Mouse (Mus musculus) urinary bladder, postnatal 4 days (tissue): ENCODE data around the gene Ptprd.
A peak's percentile ranks its signal among the peaks of the same experiment; 100 is the strongest.

ENCODE experiments used
- DNase-seq, 2 experiments: peaks; one replicate each; pipeline ENCODE4 v3.0.0; 2021 to 2022; ENCODE audit warnings: low spot score in 2 of 2

Ptprd gene

DNA sequence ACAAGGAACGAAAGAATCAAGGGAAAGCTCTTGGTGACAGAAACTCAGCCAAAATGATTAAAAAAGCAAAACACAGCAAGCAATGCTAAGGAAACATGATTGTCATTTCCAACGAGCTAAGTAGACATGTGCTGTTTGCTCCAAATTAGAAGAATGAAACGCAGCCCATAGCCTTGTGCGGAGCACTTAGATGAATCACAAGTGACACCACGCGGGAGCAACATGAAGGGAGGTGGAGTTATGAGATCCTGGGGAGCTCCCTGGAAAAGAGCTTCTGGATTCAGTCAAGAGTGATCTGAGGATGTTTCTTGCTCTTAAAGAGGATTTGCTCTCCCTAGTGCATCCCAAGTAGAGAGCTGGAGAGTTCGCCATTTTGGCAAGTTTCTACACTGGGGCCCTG is 1590.0 kb downstream of the Ptprd start:
- DNase-seq = no peak

DNA sequence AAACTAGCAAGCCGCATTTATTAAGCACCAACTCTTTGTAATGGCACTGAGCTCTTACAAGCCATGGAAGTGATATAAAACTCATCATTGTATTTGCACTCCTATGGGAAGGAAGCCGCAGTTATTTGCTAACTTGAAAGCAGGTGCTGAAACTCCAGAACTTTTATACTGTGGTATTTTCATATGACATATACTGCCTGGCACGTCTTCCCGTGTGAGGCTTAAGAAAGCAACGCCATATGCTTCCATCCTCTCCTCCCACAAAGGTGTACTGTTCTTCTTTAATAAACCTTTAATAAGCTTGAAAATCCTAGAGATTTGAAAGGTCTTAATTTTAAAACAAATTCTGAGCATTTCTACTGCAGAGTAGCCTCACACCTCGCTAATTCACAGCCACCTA is 1595.1 kb downstream of the Ptprd start:
- DNase-seq = no peak

DNA sequence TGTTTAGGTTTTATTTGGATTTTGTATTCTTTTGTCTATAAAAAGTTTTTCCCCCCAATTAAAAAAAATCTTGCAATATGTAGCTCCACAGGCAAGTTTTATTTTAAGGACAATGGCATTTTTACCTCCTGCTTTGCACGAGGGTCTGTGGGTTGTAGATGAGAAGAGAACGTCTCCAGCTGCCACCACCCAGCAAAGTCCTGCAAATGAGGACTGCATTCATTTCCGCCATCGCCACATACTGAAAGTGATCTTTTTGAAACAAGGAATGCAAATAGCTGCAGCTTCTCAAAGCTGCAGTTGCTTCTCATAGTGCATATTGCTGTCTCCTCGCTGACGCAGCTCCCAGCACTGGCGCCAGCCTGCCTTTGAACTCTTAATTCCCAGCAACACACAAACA is 1603.5 kb downstream of the Ptprd start:
- no peak for DNase-seq

DNA sequence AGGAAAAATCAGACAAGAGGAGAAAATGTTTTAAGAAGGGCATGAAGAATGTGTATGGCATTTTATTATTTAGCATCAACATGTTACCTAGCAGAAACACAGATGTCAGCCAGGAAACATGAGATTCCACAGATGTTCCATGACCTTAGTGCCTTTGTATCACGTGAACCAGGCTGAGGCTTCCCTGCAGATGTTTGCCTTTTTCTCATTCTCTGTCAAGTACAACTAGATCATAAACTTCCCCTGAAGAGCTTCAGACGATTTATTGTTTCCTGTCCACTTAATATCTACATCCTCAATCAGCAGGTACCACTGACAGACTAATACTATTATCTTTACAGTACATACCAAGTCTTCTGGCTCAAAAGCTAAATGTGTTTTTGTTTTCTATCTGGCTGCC is 1605.0 kb downstream of the Ptprd start:
- DNase-seq = no peak

DNA sequence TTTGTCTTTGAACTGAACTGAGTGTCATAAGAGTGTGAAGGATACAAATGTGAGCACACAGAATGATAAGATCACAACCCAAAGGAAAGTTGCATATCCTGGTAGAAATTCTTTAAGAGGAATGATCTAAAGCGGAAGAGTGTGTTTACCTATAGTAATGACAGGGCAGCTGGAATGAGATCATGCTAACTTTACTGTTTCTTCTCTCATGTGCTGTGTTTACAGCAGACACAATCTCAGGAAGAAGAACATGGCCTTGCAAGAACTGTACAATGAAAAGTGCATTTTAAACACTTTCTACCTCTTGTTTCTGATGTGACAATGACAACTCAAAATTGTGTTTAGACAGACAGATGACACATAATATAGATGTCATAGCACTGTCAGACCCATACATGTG is 1621.0 kb downstream of the Ptprd start:
- no peak for DNase-seq

DNA sequence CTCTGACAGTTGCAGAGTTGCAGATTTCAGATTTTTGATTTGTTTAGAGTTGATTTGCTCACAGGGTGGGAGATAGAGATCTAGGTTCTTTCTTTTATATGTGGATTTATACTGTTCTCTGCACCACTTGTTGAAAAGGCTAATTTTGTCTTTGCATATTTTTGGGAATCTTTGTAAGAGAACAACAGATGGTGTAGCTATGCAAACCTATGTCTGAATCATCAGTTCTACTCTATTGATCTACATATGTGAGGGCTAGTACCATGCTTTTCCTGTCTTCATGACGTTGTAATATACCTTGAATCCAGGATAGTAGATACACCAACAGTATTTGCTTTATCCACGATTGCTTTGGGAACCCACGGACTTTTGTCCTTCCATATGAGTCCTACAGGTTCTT is 1628.7 kb downstream of the Ptprd start:
- no peak for DNase-seq

DNA sequence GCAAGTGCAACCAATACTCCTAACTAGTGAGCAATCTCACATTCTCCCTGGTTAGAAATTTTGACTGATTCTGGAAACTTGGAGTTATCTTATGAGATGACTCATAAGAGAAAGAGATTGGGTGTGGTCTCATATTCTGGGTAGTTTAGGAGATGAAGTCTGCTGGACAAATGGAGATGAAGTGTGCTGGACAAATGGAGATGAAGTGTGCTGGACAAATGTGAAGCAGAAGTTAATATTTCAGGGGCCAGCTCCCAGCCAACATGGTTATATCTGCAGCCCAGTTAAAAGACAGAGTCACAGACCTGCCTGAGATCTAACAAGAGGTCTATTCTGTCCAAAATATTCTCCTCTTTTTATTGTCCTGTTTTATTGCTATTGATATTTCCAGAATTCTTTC is 1645.8 kb downstream of the Ptprd start:
- DNase-seq = no peak

DNA sequence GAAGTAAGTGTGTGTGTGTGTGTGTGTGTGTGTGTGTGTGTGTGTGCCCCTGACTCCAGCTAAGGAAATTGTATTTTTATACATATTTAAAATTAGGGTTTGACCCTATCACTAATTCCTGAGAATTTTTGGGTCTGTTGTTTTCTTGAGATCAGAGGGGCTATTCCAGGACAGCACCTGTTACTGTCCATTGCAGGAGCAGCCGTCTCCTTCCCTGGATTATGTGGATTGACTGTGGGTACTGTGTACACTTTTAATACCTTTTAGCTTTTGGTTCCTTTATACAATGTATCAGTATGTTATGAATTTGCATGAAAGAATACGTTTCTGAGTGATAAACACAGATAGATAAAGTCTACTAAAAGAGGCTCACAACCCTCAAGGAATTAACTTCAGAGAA is 1670.0 kb downstream of the Ptprd start:
- DNase-seq = no peak

DNA sequence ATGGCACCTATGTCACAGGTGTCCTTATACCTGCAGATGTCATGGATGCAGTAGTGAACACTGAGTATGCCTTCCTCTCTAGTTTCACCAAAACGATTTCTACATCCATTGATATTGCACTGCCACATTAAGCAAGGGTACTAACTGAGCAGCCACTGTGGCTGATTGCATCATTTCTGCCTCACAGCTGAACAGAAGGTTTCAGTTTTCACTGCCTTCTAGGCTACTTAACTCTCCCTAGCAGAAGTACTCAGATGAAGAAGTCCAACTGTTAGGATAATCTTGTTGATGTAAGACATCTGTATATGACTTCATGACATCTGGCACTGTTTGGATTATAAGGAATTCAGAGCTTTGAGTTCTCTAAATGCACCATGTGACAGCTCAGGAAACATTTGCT is 1678.8 kb downstream of the Ptprd start:
- no peak for DNase-seq

DNA sequence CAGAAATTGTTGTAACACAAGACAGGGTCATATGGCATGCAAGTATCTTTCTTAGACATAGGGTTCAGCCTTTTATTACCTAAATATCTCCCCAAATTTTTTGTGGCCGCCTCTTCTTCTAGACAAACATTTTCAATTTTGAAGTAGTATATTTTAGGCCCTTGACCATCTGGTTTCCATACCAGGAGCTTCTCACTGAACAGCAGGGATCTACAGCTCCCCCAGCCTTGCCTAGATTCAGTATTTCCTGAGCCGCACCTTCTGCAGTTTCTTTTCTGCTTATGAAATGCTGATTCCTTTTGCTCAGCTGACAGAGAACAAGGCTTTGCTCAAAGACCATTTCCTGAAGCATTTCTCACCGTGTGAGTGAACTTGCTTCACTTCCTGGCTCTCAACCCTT is 1686.5 kb downstream of the Ptprd start:
- DNase-seq = no peak

DNA sequence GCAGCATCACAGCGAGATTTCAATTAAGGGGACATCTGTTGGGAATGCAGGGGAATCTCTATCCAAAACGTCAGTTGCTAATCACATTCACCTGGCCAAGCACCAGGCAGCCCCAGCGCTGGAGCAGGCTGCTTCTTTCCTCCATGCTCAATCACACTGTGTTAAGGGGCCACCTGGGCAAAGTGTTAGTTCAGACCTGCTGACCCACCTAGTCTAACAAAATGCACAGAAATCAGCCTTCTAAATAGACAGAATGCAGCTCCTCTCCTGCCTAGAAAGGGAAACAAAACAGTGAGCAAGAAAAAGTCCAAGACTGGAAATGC is 1708.5 kb downstream of the Ptprd start:
- DNase-seq = no peak

DNA sequence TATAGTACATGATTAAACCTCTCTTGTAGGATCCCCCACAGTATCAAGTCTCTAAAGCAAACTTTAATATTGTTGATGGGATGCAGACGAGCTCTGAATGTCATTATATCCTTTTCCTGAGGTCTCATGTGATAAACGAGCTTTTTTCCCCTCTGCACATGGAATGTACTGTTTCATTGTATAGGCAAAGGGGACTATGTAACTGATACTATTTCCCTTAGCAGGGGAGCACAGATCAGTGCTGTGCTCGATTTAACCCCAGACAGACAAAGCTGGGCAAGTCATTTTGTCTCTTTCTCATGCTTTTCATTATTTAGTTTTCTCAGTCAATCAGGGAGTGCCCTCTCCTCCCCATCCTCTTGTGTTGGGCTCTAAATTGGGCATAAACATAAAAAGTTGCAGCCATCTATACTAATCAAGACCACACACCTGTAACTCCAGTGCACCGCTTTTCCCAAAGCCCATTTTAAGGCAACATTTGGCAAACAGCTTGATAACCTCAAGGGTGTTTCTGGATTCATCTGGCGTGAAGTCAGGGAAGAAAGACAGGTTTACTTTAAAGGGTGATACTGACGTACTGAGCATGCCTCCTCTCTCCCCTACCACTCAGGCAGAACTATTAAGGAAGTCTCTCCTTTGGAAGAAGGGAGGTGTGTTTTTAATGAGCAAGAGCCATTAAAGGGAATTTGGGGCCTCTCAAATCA is 1709.0 kb downstream of the Ptprd start:
- DNase-seq = no peak

DNA sequence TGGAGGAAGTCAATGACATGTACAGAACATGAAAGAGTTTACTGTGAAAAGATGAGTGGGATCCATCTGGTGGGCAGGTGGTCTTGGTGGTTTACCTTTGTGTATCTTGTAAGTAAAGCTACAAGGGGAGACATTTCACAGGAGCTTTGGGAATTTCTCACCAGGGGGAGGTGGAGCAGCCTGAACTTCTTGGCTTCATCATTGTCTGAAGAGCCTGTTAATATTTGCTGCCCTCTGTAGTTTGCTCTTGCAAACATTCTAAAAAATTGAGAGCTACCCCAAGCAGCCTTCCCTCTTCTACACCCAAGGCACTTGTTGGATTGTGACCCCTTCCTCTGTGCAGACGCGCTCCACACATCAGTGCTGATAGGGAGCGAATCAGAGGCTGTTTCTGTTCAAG is 1725.9 kb downstream of the Ptprd start:
- DNase-seq = no peak

DNA sequence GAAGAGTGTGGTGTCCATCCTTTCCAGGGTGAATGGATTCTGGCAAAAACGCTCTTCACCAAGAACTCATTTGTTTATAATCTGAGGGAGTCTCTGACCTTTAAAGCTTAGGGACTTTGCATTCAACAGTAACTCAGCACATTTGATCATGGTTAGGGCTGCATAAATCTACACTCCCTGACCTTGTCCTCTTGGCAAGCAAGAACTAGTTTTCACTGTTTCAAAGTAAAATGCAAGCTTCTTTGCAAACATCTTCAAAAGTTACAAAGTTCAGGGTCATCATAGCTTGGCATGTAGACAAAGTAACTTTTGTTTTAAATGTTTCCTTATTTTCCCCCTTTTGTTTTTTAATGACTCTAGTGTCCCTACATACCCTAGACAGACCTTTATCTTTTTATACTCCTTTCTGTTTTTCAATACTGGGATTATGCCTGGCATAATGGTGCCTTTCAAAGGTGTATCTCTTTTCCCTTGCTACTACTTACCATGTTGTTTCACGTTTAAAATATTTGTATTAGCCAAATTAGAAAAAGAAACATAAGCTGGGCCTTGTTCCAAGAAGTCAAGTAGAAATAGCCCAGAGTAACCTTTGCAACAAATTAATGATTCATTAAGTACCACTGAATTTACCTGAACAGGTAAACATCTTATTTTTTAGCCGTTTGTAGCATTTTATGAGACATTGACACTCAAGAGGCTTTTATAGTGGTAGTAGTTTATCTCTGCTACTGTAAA is 1743.2 kb downstream of the Ptprd start:
- no peak for DNase-seq

DNA sequence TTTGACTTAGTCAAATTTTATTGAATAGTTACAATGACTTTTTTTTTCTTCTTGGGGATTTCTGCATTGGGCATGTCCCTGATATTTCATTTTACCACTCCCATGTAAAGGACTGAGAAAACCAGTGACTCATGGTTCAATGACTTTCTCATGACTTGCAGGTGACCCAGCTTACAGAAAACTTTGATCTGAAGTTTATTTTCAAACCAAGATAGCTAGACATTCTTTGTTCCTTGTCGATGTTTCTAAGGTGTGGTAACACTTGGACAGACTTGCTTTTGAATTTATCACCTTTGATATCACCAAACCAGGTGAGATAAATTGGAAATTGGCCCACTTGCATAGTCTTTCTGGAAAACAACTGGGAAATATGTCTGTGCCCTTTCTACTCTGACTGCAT is 1747.1 kb downstream of the Ptprd start:
- DNase-seq = no peak

DNA sequence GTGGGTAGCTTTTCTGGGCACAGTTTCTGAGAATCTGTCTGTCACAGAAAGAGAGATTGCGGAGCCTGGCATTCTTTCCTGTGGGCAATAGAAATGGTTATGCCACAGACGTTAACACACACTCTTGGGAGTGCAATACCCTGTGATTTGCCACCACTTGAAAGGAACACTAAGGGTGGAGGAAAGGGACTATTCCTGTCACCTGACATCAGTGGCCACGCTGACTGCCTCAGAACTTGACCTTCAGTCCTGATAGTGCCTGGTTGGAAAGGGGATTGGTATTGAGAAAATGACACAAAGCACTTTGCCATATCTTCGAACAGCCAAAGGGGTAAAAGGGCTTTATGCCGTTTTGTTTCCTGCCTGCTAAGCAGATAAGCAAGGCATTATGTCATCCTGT is 1750.4 kb downstream of the Ptprd start:
- no peak for DNase-seq

DNA sequence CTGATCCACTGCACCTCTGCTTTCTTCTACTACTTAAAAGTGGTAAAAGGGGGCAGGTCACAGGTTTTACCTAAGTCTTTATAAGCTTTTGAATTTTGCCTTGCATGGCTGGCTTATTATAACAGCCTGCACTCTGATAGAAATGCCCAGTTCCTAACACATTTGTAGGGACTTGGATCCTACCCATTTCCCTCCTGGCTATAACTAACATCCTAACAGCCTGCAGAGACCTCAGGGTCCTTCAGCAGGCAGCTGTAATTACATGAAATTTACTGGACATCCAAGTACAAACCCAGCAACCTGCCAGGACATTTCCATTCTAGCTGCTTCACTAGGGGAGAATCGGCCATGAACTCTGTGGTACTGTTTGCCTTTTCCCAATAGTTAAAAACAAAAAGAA is 1751.2 kb downstream of the Ptprd start:
- DNase-seq = no peak

DNA sequence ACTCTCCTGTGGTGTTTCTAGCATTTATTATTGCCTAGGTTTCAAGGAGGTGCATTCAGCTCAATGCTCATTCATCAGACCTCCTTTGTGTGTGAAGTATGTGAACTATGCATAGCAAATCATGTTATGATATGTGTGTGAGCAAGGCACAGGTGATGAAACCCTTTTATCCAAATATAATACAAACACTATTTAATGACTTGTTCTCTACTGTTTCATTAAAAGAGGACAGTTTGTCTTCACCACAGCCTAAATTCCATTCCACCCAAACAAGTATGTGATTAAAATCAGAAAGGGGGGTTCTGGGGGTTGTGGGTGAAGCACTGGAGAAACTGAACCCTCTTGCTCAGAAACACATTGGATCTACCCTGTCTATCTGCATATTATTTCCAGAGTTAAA is 1752.1 kb downstream of the Ptprd start:
- no peak for DNase-seq

DNA sequence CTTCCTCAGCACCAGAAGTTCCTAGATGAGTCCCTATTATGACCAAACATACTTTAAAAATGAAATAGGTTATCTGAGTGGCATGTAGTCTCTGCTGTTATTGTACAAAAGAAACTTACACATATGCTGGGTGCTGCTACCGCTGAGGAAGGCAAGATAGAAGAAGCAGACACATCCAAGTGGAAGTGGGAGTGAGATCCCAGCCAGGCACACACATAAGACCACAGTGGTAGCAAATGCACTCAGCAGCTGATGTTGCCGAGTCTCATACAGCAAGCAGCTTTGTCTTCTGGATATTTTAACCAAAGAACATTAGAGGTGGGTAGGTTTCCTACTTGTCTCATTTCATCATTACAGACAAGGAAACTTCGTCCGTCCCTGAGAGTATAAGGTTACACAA is 1759.5 kb downstream of the Ptprd start:
- no peak for DNase-seq

DNA sequence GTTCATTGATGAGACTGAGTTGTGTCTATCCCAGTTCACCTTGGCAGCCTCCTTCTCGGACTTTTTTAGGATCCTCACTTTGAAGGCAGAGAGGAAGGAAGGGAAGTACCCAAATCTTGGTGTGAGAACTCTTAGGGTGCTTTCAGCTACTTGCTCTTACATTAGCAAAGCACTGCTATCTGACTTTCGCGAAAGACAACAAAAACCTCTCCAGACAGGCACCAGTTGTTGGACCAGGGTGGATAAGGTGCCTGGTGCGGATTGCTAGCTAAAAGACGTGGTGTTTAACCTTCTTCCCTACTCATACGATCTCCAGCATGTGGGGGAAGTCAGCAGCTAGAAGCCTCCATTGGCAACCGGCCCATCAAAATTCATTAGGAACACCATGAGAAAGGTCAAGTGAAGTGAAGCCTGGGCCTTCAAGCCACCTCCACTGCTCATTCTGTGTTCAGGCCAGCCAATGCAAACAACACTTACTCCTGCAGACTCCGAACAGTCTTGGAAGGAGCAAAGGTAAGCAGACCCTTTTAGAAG is 1760.7 kb downstream of the Ptprd start:
- DNase-seq = no peak

DNA sequence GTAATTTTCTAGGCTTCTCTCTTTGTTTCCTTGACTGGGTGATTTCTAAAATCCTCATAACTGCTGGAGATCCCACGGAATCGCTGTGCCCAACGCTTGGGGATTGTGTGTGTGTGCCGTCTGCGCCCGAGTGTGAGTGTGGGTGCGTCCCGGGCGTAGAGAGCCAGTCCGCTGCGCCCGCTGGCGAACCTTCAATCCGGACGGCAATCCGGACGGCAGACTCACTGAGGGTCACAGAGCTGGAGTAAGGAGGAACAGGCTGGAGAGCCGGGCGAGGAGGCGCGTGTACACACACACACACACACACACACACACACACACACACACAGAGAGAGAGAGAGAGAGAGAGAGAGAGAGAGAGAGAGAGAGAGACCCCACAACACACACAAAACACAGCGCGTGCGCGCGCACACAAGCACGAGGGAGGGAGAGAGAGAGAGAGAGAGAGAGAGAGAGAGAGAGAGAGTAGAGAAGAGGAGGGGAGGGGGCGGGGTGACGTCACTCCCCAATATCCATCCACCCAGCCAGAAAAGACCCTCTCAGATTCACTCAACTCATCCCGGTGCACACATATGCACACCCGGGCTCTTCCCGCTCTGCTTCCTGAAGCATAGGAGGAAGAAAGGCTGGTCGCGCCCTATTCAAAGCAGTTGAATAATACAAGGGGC is 1761.3 kb downstream of the Ptprd start:
- DNase-seq = peak in 1 of 2 experiments; percentile 54

DNA sequence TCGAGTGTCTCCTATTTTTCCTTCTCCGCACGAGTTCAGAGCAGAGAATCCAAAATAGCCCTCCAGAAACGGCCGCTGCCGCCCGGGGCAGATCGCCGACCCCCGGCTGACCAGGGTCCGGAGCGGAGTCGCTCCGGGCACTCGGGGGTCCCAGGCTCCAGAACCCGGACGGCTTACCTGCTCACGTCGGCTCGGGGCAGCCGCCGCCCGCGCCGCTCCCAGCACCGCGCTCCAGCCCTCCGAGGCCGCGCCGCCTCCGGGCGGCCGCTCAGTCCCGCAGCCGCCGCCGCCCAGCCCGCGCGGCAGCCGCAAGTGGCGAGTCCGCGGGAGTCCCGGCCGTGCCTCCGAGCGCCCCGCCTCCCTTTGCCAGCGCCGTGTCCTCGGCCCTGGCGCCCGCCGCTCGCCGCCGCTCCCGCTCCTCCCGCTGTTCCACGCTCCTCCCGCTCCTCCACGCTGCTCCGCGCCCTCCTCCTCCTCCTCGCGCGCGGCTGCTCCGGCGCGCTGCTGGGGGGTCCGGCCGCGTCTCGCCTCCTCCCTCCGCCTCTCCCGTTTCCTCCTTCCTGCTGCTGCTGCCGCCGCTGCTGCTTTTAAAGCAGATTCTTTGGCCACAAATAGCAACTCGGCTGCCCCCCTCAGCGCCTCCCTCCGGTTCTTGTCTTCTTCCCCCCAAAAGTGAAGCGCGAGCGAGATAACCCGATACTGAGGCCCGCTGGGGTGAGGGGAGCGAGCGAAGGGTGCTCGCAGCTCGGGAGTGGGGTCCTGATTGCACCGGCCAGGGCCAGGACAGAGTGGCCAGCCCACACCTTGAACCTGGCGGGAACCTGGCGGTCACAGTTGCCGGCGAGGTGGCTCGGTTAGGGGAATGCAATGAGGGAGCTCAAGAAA is 1762.1 kb downstream of the Ptprd start:
- DNase-seq = peak; percentile 61 to 70
